Mouse (Mus musculus) adrenal gland (tissue): ENCODE measurements around the gene Rplp2.

Experiments used
- intact Hi-C: fragments of 180-260 bp; cut with DNase I; formaldehyde crosslinking; loops from one replicate; pipeline ENCODE4 v1.15.1; 2025

The Rplp2 gene

DNA sequence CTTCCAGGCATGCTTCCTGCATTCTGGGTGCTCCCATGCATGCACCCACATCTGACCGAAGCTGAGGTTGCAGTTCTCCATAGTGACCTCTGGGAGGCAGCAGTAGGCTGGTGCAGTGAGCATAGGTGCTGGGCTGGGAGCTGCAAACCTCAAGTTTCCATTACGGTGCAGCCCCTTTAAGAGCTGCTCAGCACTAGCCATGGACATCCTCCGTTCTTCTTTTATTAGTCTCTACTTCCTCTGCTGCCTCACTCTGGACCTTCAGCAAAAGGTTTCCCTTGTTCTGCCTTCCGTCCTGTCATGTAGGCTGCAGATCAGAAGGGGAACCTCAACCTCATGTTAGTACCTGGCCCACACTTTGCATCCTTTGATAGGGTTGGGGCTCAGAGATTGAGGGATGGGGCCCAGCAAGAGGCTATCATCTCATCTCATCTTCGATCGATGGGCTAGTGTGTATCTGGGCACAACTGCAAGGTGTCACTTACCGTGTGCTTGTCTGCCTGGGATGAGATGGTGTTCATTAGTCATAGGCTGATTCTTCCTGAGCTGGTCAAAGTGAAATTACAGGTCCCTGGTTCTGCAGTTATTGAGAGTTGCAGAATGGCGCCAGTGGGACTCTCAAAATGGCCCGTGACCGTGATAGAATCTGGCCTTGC, 33.8 kb downstream of the Rplp2 start:
- intact Hi-C loops = loop anchor here (1.0 to 5.0 kb wide), 2 partner anchors 44 to 186 kb away; no protein-coding TSS in a partner anchor

DNA sequence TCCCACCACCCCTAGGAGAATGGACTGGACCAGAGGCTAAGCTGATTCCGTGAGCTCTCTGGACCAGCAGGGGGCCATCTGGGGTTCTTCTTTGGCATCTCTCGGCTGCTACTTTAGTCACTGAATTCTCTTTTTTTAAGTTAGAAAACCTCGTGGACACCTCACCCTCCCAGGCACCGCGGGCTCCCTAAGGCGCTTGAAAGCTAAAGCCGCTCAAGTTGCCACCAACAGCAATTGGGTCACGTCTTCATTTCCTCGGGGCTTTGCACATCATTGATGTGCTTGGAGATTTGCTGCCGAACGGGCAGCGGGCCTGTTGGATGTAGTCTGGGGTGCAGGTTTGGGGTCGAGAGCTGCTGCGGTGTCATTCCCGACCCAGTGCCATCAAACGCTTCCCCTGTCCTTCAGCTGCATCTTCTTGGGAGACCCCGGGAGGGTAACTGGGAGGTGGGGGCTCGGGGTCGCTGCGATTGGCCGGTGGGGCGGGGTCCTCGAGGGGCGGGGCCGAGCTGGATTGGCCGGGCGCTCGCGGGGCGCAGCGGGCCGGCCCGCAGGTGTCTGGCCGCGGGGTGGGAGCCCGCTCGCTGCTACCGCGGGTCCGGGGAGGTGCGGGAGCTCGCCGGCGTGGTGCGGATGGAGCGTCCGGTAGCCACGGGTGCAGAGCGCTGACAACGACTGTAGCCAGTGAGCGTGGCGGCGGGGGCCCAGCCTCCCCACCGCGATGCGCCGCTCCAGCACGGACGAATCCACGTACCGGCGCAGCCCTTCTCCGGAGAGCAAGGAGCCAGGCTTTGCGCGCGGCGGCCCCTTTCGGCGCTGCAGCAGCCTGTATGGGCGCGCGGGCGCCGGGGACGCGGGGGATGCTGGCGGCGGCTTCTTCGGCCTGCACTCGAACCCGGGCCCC, 34.6 kb downstream of the Rplp2 start:
- intact Hi-C loops = loop anchor here (5.0 kb wide), 1 partner anchor 186 kb away; no protein-coding TSS in a partner anchor

DNA sequence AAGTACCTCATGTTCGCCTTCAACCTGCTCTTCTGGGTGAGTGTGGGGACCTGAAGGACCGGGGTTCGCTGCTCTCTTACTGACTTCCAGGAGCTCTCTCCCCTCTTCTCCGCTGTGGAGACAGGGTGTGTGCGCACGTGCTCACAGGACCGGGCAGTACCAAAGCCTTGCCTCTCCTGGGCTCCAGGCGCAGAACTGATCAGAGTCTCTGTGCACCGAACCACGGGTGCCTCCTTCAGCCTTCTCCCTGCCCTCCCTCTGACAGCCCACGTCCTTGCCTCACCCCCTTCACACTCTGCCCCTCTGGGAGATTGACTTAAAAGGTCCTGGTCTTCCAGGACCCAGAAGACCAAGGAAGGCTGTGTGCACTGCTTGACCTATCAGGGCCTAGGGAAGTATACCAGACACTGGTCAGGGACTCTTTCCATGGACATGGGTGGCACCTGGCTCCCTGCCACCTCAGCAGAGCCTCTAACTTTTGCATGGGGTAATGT, 35.4 kb downstream of the Rplp2 start:
- intact Hi-C loops = loop anchor here (5.0 kb wide), 1 partner anchor 185 kb away; no protein-coding TSS in a partner anchor

DNA sequence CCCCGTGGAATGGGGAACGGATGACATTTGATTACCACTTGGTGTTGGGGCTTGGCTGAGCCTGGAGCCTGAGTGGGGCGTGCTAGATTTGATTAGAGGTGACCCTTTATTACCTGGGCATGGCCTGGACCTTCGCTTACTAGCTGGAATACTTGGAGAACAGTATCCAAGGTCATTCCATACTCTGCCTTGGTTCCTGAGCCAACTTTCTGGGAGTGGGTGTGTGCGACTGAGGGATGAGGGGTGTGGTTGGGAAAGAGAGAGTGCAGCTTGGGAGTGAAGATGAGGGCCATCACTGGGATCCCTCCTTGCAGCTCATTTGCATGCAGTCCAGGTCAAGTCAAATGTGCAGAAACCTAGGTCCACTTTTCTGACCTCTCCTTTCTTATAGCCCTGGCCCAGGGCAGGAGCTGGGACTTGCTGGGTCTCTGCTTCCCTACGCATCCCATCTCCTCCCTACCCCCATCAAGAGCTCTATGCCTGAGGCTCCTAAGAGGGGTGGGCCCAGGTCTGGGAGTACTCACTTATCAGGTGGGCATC, 36.0 kb downstream of the Rplp2 start:
- intact Hi-C loops = loop anchor here (5.0 kb wide), 1 partner anchor 184 kb away; no protein-coding TSS in a partner anchor

DNA sequence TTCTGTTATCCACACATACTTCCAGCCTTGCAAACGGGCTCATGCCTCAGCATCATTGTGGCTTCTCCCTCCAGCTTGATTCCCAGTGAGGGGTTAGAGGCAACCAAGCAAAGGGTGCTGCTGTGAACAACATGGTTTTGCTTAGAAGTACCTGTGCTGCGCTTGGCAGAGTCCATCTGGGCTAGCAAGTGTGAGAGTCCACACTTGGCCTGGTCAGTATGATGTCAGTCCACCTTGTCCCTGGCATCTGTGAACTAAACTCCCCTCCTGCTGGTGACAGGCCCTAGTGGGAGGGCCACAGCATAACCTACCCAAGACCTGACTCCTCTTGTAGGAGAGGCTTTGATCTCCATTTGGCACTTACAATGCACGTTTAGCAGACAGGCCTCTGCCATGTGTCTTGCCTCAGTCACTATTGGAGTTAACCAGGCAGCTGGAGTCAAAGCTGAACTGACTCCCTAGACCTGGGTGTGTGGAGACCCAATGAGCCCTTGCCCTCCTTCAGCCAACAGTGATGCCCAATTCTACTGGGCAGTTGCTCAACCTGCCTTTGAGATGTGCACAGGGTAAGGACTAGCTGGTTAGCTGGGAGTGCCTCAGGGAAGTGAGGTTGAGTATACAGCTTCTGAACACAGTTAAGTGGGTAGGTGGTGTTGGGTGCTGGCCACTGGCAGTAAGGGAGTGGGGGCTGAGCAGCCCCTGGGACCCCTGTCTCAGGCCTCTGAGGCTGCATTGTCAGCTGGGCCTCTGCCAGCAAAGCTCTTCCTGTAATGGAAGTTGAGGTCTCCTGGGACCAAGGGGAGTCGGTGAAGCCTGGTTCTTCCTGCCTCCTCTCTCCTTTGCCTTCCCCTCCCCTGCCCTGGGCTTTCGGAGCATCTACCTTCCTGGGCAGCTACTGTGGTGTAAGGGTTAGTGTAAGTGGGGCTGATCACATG, 37.3 kb downstream of the Rplp2 start:
- intact Hi-C loops = loop anchor here (5.0 kb wide), 1 partner anchor 183 kb away; no protein-coding TSS in a partner anchor

DNA sequence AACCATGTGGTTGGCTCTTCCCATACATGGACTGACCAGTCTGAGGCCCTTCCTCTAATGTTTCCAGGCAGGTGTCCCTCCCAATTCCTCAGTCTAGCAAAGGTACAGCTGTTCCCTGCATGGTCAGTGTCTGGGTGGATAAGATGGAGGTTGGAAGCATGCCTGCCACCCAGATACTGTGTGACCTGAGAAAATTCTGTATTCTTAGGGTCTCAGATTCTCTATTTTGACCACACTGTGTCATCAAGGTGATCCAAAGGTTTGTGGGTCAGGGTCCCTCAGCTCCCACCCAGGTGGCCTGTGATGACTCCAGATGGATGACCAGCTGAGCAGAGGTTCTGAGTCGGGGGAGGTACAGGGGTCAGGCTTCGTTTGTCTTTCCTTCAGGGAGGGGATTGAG, 38.0 kb downstream of the Rplp2 start:
- intact Hi-C loops = no loop called here

DNA sequence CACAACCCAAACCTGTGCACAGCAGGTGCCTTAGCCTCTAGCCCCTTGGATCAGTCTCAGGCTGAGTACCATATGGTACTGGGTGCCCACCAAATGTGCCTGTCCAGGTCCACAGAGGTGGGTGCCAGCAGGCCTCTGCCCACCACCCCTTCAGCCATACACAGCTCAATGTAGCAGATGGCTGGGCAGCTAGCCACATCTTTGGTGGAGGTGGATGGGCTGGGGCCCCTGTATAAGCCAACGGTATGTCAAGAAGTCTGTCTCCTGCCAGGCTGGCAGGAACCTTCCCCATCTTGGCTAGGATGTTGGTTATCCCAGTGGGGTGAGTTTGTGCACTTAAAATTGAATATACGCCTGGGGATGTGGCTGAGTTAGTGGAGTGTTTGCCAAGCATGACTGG, 38.4 kb downstream of the Rplp2 start:
- intact Hi-C loops = no loop called here

DNA sequence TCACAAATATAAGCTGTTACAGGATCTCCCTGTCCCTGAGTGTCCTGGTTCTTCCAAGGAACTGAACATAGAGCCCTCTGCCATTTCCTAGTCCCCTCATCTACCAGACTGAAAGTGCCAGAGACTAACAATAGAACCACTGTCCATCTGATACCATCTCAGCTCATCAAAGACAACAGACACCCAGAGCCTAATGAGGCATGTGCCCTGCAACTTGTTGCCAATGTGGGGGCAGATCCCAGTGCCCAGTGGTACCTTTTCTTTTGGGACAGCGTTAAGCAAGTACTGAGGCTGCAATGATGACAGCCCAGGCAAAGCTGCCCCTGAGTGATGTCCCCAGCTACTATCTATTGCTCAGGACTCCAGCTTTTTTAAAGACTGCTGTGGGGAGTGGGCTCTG, 39.1 kb downstream of the Rplp2 start:
- intact Hi-C loops = no loop called here

DNA sequence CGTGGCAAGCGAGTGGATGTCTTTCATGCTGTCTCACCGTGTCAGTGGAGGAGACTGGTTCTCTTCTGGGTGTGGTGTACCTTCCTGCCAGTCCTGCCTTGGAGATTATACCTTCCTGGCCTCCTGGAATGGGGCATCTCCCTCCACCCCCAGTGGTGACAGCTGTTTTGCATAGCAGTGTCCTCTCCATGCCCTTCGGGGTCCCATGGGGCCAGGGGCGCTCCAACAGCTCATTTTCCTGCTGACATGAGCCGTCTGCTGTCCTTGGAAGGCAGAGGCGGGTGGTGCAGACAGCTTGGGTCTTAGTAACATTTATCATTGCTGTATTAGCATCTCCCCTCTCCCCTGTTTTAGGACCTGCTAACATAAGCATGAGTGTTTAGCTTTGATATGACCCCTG, 40.0 kb downstream of the Rplp2 start:
- intact Hi-C loops = no loop called here

DNA sequence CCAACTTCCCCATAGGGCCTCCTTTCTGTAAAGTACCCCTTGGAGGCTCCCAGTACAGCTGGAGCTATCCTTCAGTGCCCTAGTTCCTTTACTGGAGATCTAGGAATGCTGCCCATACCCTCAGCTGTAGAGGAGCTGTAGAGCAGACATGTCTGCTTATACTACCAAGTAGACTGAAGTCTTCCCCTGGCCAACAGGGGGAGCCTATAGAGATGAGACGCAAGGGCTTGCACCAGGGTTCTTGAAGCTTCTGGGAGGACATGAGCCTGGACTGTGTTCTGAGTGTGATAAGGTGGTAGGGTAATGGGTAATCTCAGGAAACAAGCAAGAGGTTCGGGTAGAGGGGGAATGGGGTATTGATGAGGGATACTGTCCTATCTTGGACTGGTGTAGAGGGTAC, 44.0 kb downstream of the Rplp2 start:
- intact Hi-C loops = no loop called here

DNA sequence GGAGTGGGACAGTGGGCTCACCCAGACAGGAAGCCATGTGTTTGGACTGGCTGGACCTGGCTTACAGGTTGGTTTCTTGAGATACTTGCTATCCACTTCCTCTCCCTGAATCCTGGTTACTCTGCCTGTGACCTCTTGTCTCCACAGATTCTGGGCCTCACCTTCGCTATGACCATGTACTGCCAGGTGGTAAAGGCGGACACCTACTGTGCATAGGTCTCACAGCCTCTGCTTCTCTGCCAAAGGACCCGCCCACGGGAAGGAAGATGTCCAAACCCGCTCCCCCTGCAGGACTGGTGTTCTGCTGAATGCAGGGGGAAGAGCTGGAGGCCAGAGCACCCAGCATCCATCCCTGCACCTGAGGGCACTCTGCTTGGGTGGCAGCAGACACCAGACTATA, 45.6 kb downstream of the Rplp2 start:
- intact Hi-C loops = no loop called here

DNA sequence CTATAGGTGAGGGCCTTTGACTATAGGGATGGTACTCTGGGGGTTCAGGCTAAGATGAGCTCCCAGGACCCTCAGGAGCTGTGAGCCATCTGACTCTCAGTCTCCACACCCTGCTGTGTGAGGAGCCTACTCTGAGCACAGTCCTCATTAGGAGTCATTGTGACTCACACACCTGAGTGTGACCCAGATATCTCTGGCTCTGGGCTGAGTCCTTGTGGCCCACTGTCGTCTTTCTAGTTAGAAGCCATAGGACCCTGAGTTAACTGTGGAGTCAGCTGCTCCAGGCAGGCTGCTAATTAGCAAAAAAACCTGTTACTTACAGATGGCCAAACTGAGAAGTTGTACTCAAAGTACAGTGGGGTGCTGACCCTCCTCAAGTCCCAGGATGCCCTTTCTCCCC, 46.6 kb downstream of the Rplp2 start:
- intact Hi-C loops = no loop called here

DNA sequence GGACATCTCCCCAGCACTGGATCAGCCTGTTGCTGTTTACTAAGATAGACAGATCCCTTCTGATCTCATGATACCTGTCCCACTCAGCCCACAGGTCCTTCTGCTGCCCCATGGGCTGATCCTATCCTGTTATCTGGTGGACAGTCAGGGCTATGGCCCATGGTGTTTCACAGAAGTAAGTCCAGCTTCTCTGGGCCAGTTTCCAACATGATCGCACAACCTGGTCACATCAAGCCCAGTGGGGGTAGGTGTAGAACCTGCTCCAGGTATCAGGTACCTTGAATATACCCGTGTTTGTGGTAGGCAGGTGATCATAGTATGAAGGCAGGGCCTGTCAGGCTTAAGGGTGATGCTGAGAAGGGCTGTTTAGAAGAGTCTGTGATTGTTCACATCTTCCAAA, 48.2 kb downstream of the Rplp2 start:
- intact Hi-C loops = no loop called here

DNA sequence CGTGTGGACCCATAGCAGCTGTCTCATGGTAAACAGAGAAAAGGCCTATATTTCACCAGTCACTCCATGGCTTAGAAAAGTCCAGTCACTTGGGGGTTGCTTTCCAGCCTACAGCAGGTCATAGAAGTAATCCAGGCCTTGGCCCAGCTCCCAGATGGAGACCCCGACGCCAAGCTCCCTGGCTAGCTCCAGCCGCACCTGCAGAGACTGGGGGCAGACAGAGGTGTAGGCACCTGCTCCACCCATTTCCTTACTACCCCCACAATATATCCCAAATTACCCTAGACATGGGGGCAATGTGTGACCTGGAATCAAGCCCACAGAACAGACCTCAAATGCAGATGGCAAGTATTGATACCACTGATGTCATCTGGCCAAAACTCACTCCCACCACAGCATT, 48.8 kb downstream of the Rplp2 start:
- intact Hi-C loops = no loop called here

DNA sequence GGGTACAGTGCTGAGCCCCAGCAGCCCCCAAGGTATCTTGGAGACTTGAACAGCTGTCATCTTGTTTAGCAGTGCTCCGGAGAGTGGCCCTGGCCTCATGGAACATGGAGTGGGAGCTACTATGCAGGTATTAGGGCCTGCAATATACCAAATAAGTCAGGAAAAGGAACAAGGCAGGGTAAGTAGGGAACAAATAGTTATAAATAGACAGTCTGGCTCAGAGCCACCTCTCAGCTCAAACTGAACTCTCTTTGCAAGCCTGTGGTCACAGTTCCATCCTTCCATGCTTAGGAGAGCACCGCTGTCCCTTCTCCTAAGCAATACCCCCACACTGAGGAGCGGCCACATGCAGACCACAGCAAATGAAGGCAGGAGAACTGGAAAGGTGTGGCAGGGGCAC, 50.4 kb downstream of the Rplp2 start:
- intact Hi-C loops = no loop called here
